Mouse (Mus musculus): Measurements from ENCODE around the gene Ppp2r5a. TPM values are rescaled to one million over a fixed set of nuclear protein-coding genes. Genes with fewer than 3 reads are reported as not detected.
"Not testable (repeated sequence)": the region's sequence is repeated elsewhere in the genome, so short reads cannot be mapped to it uniquely, and the experiment has no call there.

The Ppp2r5a gene
- polyA plus RNA-seq, 1 experiment = 127 TPM

DNA sequence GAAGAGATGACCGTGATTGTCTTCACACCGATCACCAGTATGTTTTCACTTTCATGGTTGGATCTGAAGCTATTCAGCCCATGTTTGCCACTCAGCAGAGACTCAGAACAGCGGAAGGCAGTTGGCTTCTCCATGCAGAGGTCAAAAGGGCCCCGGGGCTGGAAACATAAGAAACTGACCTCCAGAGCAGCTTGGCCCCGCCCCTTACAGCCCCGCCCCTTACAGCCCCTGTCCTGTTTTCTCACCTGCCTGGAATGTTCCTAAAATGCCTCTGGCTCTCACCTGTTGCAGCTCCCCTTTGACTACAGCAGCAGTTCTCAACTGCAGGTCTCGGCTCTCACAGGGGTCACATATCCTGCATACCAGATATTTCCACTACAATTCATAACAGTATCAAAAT, 29.5 kb upstream of the Ppp2r5a start:
- Histone ChIP-seq H3K4me3 (ENCODE audit: low read depth, low read length) (peak overlapping the region; percentile 35; the same call in 1 of the 2 replicates), H3K9me3 (replicated peaks; ENCODE audit: control insufficient read depth, insufficient read depth, low read length, poor library complexity, severe bottlenecking) (no peaks in the 10 kb centered on the region), H3K36me3 (ENCODE audit: control insufficient read depth, insufficient read depth, low read length, poor library complexity, severe bottlenecking) (no peaks in the 10 kb centered on the region), H3K27me3 (ENCODE audit: control insufficient read depth, insufficient read depth, low read length, poor library complexity, severe bottlenecking) (no peaks in the 10 kb centered on the region), H3K4me1 (ENCODE audit: control insufficient read depth, insufficient read depth, low read length) (peaks cover 8% of the 10 kb centered on the region), H3K9ac (ENCODE audit: low read depth, poor library complexity, severe bottlenecking) (no peak overlapping the region), H3K27ac (ENCODE audit: insufficient read depth, low read length) (no peak overlapping the region)
- TF ChIP-seq POLR2A (IDR thresholded peaks at IDR 0.05; ENCODE audit: insufficient read depth, low read length) = no peak
- TF ChIP-seq CTCF (IDR thresholded peaks at IDR 0.05; ENCODE audit: low read depth, low read length) = no peak
- 0 out of 2 replicates have a peak, but pooled peaks have one; percentile 40 for TF ChIP-seq EP300 (IDR thresholded peaks at IDR 0.05; ENCODE audit: insufficient read depth, low read depth, low read length)

- no peak overlapping the region for H3K27ac ChIP-seq (ENCODE audit: insufficient read depth, low read length)
- TF ChIP-seq EP300 (IDR thresholded peaks at IDR 0.05; ENCODE audit: insufficient read depth, low read depth, low read length) (no peak), POLR2A (IDR thresholded peaks at IDR 0.05; ENCODE audit: insufficient read depth, low read length) (no peak), CTCF (IDR thresholded peaks at IDR 0.05; ENCODE audit: low read depth, low read length) (no peak)
- no peak overlapping the region for H3K9ac ChIP-seq (ENCODE audit: low read depth, poor library complexity, severe bottlenecking)
- peak overlapping the region; percentile 35; the same call in 1 of the 2 replicates for H3K4me3 ChIP-seq (ENCODE audit: low read depth, low read length)
- no peaks in the 10 kb centered on the region for H3K9me3 ChIP-seq (replicated peaks; ENCODE audit: control insufficient read depth, insufficient read depth, low read length, poor library complexity, severe bottlenecking)
- H3K4me1 ChIP-seq (ENCODE audit: control insufficient read depth, insufficient read depth, low read length) = peaks cover 8% of the 10 kb centered on the region
- no peaks in the 10 kb centered on the region for H3K27me3 ChIP-seq (ENCODE audit: control insufficient read depth, insufficient read depth, low read length, poor library complexity, severe bottlenecking)
- H3K36me3 ChIP-seq (ENCODE audit: control insufficient read depth, insufficient read depth, low read length, poor library complexity, severe bottlenecking) = no peaks in the 10 kb centered on the region
These were observed 29.0 kb upstream of the Ppp2r5a start for GRCm38 (mm10) chr1:191432023-191432422.

- H3K9me3 ChIP-seq (replicated peaks; ENCODE audit: control insufficient read depth, insufficient read depth, low read length, poor library complexity, severe bottlenecking) = no peaks in the 10 kb centered on the region
- H3K27me3 ChIP-seq (ENCODE audit: control insufficient read depth, insufficient read depth, low read length, poor library complexity, severe bottlenecking) = no peaks in the 10 kb centered on the region
- H3K27ac ChIP-seq (ENCODE audit: insufficient read depth, low read length) = no peak overlapping the region
- no peak overlapping the region for H3K4me3 ChIP-seq (ENCODE audit: low read depth, low read length)
- no peak overlapping the region for H3K9ac ChIP-seq (ENCODE audit: low read depth, poor library complexity, severe bottlenecking)
- no peaks in the 10 kb centered on the region for H3K36me3 ChIP-seq (ENCODE audit: control insufficient read depth, insufficient read depth, low read length, poor library complexity, severe bottlenecking)
- TF ChIP-seq EP300 (IDR thresholded peaks at IDR 0.05; ENCODE audit: insufficient read depth, low read depth, low read length) (no peak), POLR2A (IDR thresholded peaks at IDR 0.05; ENCODE audit: insufficient read depth, low read length) (no peak), CTCF (IDR thresholded peaks at IDR 0.05; ENCODE audit: low read depth, low read length) (no peak)
- H3K4me1 ChIP-seq (ENCODE audit: control insufficient read depth, insufficient read depth, low read length) = peaks cover 2% of the 10 kb centered on the region
These were observed 27.0 kb upstream of the Ppp2r5a start for GRCm38 (mm10) chr1:191430121-191430520.

DNA sequence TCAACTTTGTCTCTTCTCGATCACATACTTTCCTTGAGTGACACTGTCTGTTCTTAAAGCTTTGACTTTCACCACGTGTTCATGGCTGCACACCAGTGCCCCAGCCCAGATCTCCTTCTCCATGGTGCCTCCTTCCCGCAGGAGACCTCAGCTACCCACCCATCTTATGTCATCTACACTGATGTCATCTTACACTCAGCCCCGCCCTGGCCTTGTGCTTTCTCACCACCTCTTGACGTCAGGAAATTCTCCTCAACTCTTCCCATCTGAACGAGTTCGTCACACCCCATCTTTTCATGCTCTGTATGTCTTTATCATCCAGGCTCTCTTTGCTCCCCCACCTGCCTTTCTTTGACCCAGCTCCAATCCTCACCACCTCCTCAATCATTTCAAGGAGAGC, 22.8 kb upstream of the Ppp2r5a start:
- Histone ChIP-seq H3K9me3 (replicated peaks; ENCODE audit: control insufficient read depth, insufficient read depth, low read length, poor library complexity, severe bottlenecking) (no peaks in the 10 kb centered on the region), H3K27me3 (ENCODE audit: control insufficient read depth, insufficient read depth, low read length, poor library complexity, severe bottlenecking) (no peaks in the 10 kb centered on the region), H3K4me1 (ENCODE audit: control insufficient read depth, insufficient read depth, low read length) (peaks cover 2% of the 10 kb centered on the region), H3K4me3 (ENCODE audit: low read depth, low read length) (no peak overlapping the region), H3K9ac (ENCODE audit: low read depth, poor library complexity, severe bottlenecking) (no peak overlapping the region), H3K27ac (ENCODE audit: insufficient read depth, low read length) (no peak overlapping the region), H3K36me3 (ENCODE audit: control insufficient read depth, insufficient read depth, low read length, poor library complexity, severe bottlenecking) (no peaks in the 10 kb centered on the region)
- TF ChIP-seq POLR2A (IDR thresholded peaks at IDR 0.05; ENCODE audit: insufficient read depth, low read length) = no peak
- TF ChIP-seq EP300 (IDR thresholded peaks at IDR 0.05; ENCODE audit: insufficient read depth, low read depth, low read length) = no peak
- no peak for TF ChIP-seq CTCF (IDR thresholded peaks at IDR 0.05; ENCODE audit: low read depth, low read length)

- Histone ChIP-seq H3K9ac (ENCODE audit: low read depth, poor library complexity, severe bottlenecking) (no peak overlapping the region), H3K4me1 (ENCODE audit: control insufficient read depth, insufficient read depth, low read length) (no peaks in the 10 kb centered on the region), H3K4me3 (ENCODE audit: low read depth, low read length) (no peak overlapping the region), H3K9me3 (replicated peaks; ENCODE audit: control insufficient read depth, insufficient read depth, low read length, poor library complexity, severe bottlenecking) (no peaks in the 10 kb centered on the region), H3K27ac (ENCODE audit: insufficient read depth, low read length) (no peak overlapping the region), H3K27me3 (ENCODE audit: control insufficient read depth, insufficient read depth, low read length, poor library complexity, severe bottlenecking) (no peaks in the 10 kb centered on the region), H3K36me3 (ENCODE audit: control insufficient read depth, insufficient read depth, low read length, poor library complexity, severe bottlenecking) (no peaks in the 10 kb centered on the region)
- TF ChIP-seq EP300 (IDR thresholded peaks at IDR 0.05; ENCODE audit: insufficient read depth, low read depth, low read length) (no peak), CTCF (IDR thresholded peaks at IDR 0.05; ENCODE audit: low read depth, low read length) (no peak)
These were observed 20.1 kb upstream of the Ppp2r5a start for GRCm38 (mm10) chr1:191423201-191423600.

DNA sequence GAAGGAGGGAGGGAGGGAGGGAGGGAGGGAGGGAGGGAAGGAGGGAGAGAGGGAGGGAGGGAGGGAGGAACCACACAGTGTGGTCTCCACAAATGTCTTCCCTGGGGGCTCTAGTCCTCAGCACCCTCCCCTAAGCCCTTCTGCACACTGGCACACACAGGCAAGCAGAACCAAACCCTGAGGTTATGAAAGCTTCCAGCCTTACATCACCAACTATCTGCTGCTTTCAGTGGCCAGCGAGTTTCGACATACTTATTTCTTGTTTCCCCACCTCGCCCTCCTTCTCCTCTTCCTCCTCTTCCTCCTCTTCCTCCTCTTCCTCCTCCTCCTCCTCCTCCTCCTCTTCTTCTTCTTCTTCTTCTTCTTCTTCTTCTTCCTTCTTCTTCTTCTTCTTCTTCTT, 19.6 kb upstream of the Ppp2r5a start:
- H3K27me3 ChIP-seq (ENCODE audit: control insufficient read depth, insufficient read depth, low read length, poor library complexity, severe bottlenecking); H3K27ac ChIP-seq (ENCODE audit: insufficient read depth, low read length); H3K4me3 ChIP-seq (ENCODE audit: low read depth, low read length); H3K9ac ChIP-seq (ENCODE audit: low read depth, poor library complexity, severe bottlenecking); H3K4me1 ChIP-seq (ENCODE audit: control insufficient read depth, insufficient read depth, low read length); H3K36me3 ChIP-seq (ENCODE audit: control insufficient read depth, insufficient read depth, low read length, poor library complexity, severe bottlenecking); H3K9me3 ChIP-seq (replicated peaks; ENCODE audit: control insufficient read depth, insufficient read depth, low read length, poor library complexity, severe bottlenecking): not testable (repeated sequence)
